ENCODE assay signal across 15 mouse cellular contexts in the genomic region with DNA sequence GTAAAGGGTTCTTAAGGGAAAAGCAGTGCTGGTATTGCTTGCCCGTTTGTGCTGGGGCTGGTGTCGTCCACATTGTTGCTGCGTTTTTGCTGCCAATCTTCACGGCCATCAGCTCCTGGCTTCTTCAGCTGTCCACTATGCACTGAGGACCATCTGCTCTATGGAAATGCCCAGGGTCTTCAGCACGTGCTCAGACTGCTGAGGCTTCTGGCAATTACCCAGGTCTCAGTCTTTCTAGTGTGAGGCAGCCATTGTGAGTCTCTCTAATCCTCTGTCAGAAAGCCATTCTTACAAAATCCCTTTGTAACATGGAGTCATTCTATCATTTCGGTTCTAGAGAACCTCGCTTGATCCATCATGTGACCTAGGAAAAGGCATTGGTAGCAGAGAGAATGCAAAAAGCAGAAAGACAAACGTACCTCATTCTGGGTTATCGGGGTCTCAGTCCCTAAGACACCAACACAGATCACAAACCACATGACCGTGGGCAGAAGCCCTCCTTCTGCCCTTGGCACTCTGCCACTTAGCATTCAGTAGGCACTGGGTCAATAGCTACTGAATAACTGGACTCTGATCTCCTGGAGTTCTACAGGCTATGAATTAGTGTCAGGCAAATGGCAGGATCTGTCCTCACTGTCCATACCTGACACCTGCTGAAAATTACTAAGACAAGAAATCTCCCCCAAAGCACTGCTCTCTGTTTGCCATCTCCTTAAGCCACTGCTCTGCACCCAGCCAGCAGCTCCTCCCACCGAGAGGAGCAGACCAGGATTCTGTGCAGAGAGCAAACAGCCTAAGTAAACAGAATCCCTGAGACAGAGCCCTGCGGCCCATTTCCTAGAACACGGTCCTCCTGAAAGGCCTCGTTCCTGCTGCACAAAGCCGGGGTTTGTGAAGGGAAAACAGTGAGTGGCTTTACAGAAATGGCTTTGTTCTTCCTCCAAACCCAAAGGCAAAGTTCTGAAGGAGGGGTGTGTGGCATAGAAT.
DNase-seq lines count a peak whose midpoint lies in the region; ATAC-seq and TF ChIP-seq lines count a peak whose summit lies in the region.
"Had no signal": no experiment of that assay in that cellular context is flagged by ENCODE, and none has a peak within 500 bp of the region (broad histone marks: within the 10 kb centered on the region; RNA-seq: fewer than 3 reads in every experiment).

No protein-coding gene starts in this region.

- no peak overlapping the region for H3K4me2 ChIP-seq in forebrain, embryonic 11.5 days (ENCODE audit: low read depth, low read length, severe bottlenecking)
- H3K4me2 ChIP-seq in hindbrain, postnatal 0 days (ENCODE audit: low read depth, low read length), result no peak overlapping the region
- no peak overlapping the region for H3K4me2 ChIP-seq in midbrain, embryonic 13.5 days (replicated peaks)
- H3K4me2 ChIP-seq: heart, embryonic 12.5 days; liver, embryonic 15.5 days; neural tube, embryonic 12.5 days had no signal

- H3K9me3 ChIP-seq in forebrain, embryonic 11.5 days (ENCODE audit: control insufficient read depth, low read length), result no peaks in the 10 kb centered on the region
- H3K9me3 ChIP-seq in forebrain, embryonic 10.5 days, result no peaks in the 10 kb centered on the region
- H3K9me3 ChIP-seq in hindbrain, postnatal 0 days (ENCODE audit: low read length), result no peaks in the 10 kb centered on the region
- no peaks in the 10 kb centered on the region for H3K9me3 ChIP-seq in midbrain, embryonic 13.5 days
- H3K9me3 ChIP-seq: heart, embryonic 12.5 days; liver, embryonic 15.5 days; neural tube, embryonic 12.5 days had no signal

- intact Hi-C loops in gastrocnemius, postnatal 36 days (cut with DNase I), result no loop called here

- H3K27me3 ChIP-seq in forebrain, embryonic 11.5 days (ENCODE audit: control insufficient read depth, insufficient read depth, low read length), result no peaks in the 10 kb centered on the region; the same call in 1 of the 2 replicates
- H3K27me3 ChIP-seq in forebrain, embryonic 10.5 days (ENCODE audit: poor library complexity, severe bottlenecking), result peaks cover 80% of the 10 kb centered on the region
- no peaks in the 10 kb centered on the region; the same call in 1 of the 2 replicates for H3K27me3 ChIP-seq in hindbrain, postnatal 0 days (ENCODE audit: insufficient read depth, low read length)
- peaks cover 34% of the 10 kb centered on the region for H3K27me3 ChIP-seq in midbrain, embryonic 13.5 days
- H3K27me3 ChIP-seq: liver, embryonic 15.5 days had no signal

- TF ChIP-seq CTCF in brain, embryonic 14.5 days (IDR thresholded peaks at IDR 0.05; ENCODE audit: borderline replicate concordance, extremely low read depth, insufficient read depth, insufficient read length), result no peak
- no peak for TF ChIP-seq CTCF in hindbrain, postnatal 0 days (IDR thresholded peaks at IDR 0.05; ENCODE audit: low read depth)

- 39% methylated on average over 15 of the region's 15 CpGs for WGBS in forebrain, embryonic 11.5 days
- WGBS in forebrain, embryonic 10.5 days, result 50% methylated on average over 15 of the region's 15 CpGs
- WGBS in hindbrain, postnatal 0 days, result 31% methylated on average over 15 of the region's 15 CpGs
- WGBS in midbrain, embryonic 13.5 days, result 17% methylated on average over 15 of the region's 15 CpGs

- H3K27ac ChIP-seq in forebrain, embryonic 11.5 days (ENCODE audit: low read depth, low read length), result no peak overlapping the region
- H3K27ac ChIP-seq in forebrain, embryonic 10.5 days, result no peak overlapping the region
- H3K27ac ChIP-seq in hindbrain, postnatal 0 days, result no peak overlapping the region
- H3K27ac ChIP-seq in midbrain, embryonic 13.5 days, result peak overlapping the region; percentile 47
- H3K27ac ChIP-seq: liver, embryonic 15.5 days; neural tube, embryonic 12.5 days had no signal

- H3K4me1 ChIP-seq in forebrain, embryonic 11.5 days (replicated peaks; ENCODE audit: control insufficient read depth, insufficient read depth, low read length), result peaks cover 3% of the 10 kb centered on the region; the same call in 1 of the 2 replicates
- peaks cover 45% of the 10 kb centered on the region for H3K4me1 ChIP-seq in forebrain, embryonic 10.5 days
- H3K4me1 ChIP-seq in hindbrain, postnatal 0 days (ENCODE audit: insufficient read depth, low read length), result peaks cover 10% of the 10 kb centered on the region; the same call in 1 of the 2 replicates
- peaks cover 44% of the 10 kb centered on the region for H3K4me1 ChIP-seq in midbrain, embryonic 13.5 days (replicated peaks)

- no peaks in the 10 kb centered on the region for H3K36me3 ChIP-seq in forebrain, embryonic 11.5 days (ENCODE audit: control insufficient read depth, insufficient read depth, low read length)
- H3K36me3 ChIP-seq in forebrain, embryonic 10.5 days (replicated peaks), result no peaks in the 10 kb centered on the region
- H3K36me3 ChIP-seq in hindbrain, postnatal 0 days (ENCODE audit: insufficient read depth, low read length), result no peaks in the 10 kb centered on the region
- H3K36me3 ChIP-seq in midbrain, embryonic 13.5 days, result no peaks in the 10 kb centered on the region
- H3K36me3 ChIP-seq: heart, embryonic 12.5 days; liver, embryonic 15.5 days; neural tube, embryonic 12.5 days had no signal

- ATAC-seq in forebrain, embryonic 11.5 days (replicated peaks; ENCODE audit: low FRiP score), result peak; percentile 52; the same call in 1 of the 2 replicates
- ATAC-seq in hindbrain, postnatal 0 days, result peak; percentile 79
- ATAC-seq in midbrain, embryonic 13.5 days, result peak; percentile 76

- DNase-seq in forebrain, embryonic 11.5 days (ENCODE audit: low spot score), result no peak
- DNase-seq in forebrain, embryonic 10.5 days (ENCODE audit: extremely low spot score, low spot score), result no peak
- DNase-seq in brain, embryonic 14.5 days (ENCODE audit: low read depth), result peak; percentile 90
- DNase-seq in hindbrain, postnatal 0 days (ENCODE audit: low spot score), result peak; percentile 86
- DNase-seq in testis, postnatal 14 days (ENCODE audit: low spot score), result no peak
- DNase-seq in gastrocnemius, postnatal 36 days, result no peak
- no peak for DNase-seq in gastrocnemius, adult 18-20 months (ENCODE audit: low spot score)
- DNase-seq: kidney, adult 8-10 months; layer of hippocampus, adult 9-11 months; right cerebral cortex, postnatal 4 days; thymus, postnatal 4 days had no signal

- H3K9ac ChIP-seq in forebrain, embryonic 11.5 days (ENCODE audit: low read length), result no peak overlapping the region
- H3K9ac ChIP-seq in hindbrain, postnatal 0 days (replicated peaks; ENCODE audit: low read length), result no peak overlapping the region
- H3K9ac ChIP-seq in midbrain, embryonic 13.5 days (replicated peaks), result no peak overlapping the region
- H3K9ac ChIP-seq: heart, embryonic 12.5 days; liver, embryonic 15.5 days; neural tube, embryonic 12.5 days had no signal

- no peak overlapping the region for H3K4me3 ChIP-seq in forebrain, embryonic 11.5 days (ENCODE audit: low read depth, low read length)
- H3K4me3 ChIP-seq in forebrain, embryonic 10.5 days, result no peak overlapping the region
- no peak overlapping the region for H3K4me3 ChIP-seq in hindbrain, postnatal 0 days (ENCODE audit: low read length)
- H3K4me3 ChIP-seq in midbrain, embryonic 13.5 days (replicated peaks), result no peak overlapping the region
- H3K4me3 ChIP-seq: heart, embryonic 12.5 days; liver, embryonic 15.5 days; neural tube, embryonic 12.5 days had no signal

- TF ChIP-seq POLR2A in brain, embryonic 14.5 days (IDR thresholded peaks at IDR 0.05; ENCODE audit: borderline replicate concordance, extremely low read depth, insufficient read depth, insufficient read length, poor library complexity, severe bottlenecking), result no peak

Comparison
In these comparisons a context has a peak if more than half of its experiments do, and no peak if none do; other contexts are left out.
1. DNase-seq: peak in brain, embryonic 14.5 days (single experiment) and hindbrain, postnatal 0 days (single experiment); none in forebrain, embryonic 11.5 days (single experiment), forebrain, embryonic 10.5 days (single experiment), testis, postnatal 14 days (single experiment), gastrocnemius, postnatal 36 days (0 of 2) and gastrocnemius, adult 18-20 months (single experiment).
2. Peak in every context shown above with its lines, with median percentiles within 50 percentile points of each other: ATAC-seq.